Mouse (Mus musculus) forebrain, embryonic 16.5 days (tissue): ENCODE measurements around the gene Slc16a13. TPM values are rescaled to one million over a fixed set of nuclear protein-coding genes. Genes with fewer than 3 reads are reported as not detected.

ENCODE experiments used
- ATAC-seq: fragments of 200-750 bp; cut with Nextera tagmentation; 2 replicates; pipeline ENCODE4 v1.8.0; 2017; ENCODE audit warnings: mild to moderate bottlenecking, moderate library complexity
- H3K27ac ChIP-seq: fragments of 300-500 bp; sonication (generic); 2 replicates; pipeline ENCODE4 v1.5.1; 2014; ENCODE audit warnings: low read length, control low read depth
- H3K27me3 ChIP-seq: fragments of 300-500 bp; sonication (generic); replicated peaks from 2 replicates; pipeline ENCODE4 v1.6.1; 2014; ENCODE audit warnings: low read length; ENCODE audit not compliant: control insufficient read depth, insufficient read depth
- H3K36me3 ChIP-seq: fragments of 300-500 bp; sonication (generic); 2 replicates; pipeline ENCODE4 v1.6.1; 2014; ENCODE audit not compliant: control insufficient read depth, insufficient read depth
- H3K4me1 ChIP-seq: fragments of 300-500 bp; sonication (generic); replicated peaks from 2 replicates; pipeline ENCODE4 v1.6.1; 2014; ENCODE audit warnings: low read length; ENCODE audit not compliant: control insufficient read depth, insufficient read depth
- H3K4me2 ChIP-seq: fragments of 300-500 bp; sonication (generic); 2 replicates; pipeline ENCODE4 v1.6.1; 2014; ENCODE audit warnings: mild to moderate bottlenecking, low read length, control low read depth
- H3K4me3 ChIP-seq: fragments of 300-500 bp; sonication (generic); replicated peaks from 2 replicates; pipeline ENCODE4 v1.5.1; 2014; ENCODE audit warnings: mild to moderate bottlenecking, low read length, control low read depth
- H3K9ac ChIP-seq: fragments of 300-500 bp; sonication (generic); replicated peaks from 2 replicates; pipeline ENCODE4 v1.6.1; 2014; ENCODE audit warnings: low read depth, low read length, control low read depth
- H3K9me3 ChIP-seq: fragments of 300-500 bp; sonication (generic); 2 replicates; pipeline ENCODE4 v1.6.1; 2016; ENCODE audit warnings: low read length; ENCODE audit not compliant: control insufficient read depth
- WGBS: fragments of 180-500 bp; shearing (Covaris S2); extraction: QIAGEN DNeasy Blood & Tissue Kit; methylation state at CpG from one replicate; pipeline ENCODE4 v1.1.7; 2014; 5-methylcytosine and 5-hydroxymethylcytosine counted together
- polyA plus RNA-seq: library from polyadenylated mRNA; unstranded; fragments of >200 nt; fragmentation: Nextera tagmentation; extraction: Ambion mirVana; gene quantifications from 2 replicates; pipeline ENCODE4 v1.2.1, GENCODE M21; 2015

Slc16a13 gene
- polyA plus RNA-seq, 1 experiment from 2014 or later, result 14.8 TPM

- no peak for ATAC-seq
- H3K27me3 ChIP-seq, result no peaks in the 10 kb centered on the region
- H3K4me3 ChIP-seq, result no peak overlapping the region
- no peaks in the 10 kb centered on the region for H3K9me3 ChIP-seq
- no peak overlapping the region for H3K27ac ChIP-seq
- H3K4me1 ChIP-seq, result no peaks in the 10 kb centered on the region
- H3K36me3 ChIP-seq, result no peaks in the 10 kb centered on the region
- H3K9ac ChIP-seq, result no peak overlapping the region
- no peak overlapping the region for H3K4me2 ChIP-seq
- WGBS, result 92% methylated on average over 28 of the region's 28 CpGs
Observed at GRCm38 (mm10) chr11:70189319-70190134, 31.3 kb downstream of the Slc16a13 start.

- Histone ChIP-seq H3K9me3 (no peaks in the 10 kb centered on the region), H3K36me3 (no peaks in the 10 kb centered on the region), H3K27ac (no peak overlapping the region), H3K4me1 (no peaks in the 10 kb centered on the region), H3K27me3 (no peaks in the 10 kb centered on the region), H3K4me2 (no peak overlapping the region), H3K4me3 (no peak overlapping the region), H3K9ac (no peak overlapping the region)
- WGBS, result 85% methylated on average over 7 of the region's 7 CpGs
- no peak for ATAC-seq
Observed at GRCm38 (mm10) chr11:70185120-70185519, 35.7 kb downstream of the Slc16a13 start.

GRCm38 (mm10) chr11:70180496-70180895 lies 40.4 kb downstream of the Slc16a13 start:
- no peak overlapping the region for H3K9ac ChIP-seq
- H3K9me3 ChIP-seq, result no peaks in the 10 kb centered on the region
- WGBS, result 89% methylated on average over 4 of the region's 4 CpGs
- no peaks in the 10 kb centered on the region for H3K36me3 ChIP-seq
- ATAC-seq, result no peak
- H3K4me1 ChIP-seq, result no peaks in the 10 kb centered on the region
- no peak overlapping the region for H3K27ac ChIP-seq
- no peak overlapping the region for H3K4me3 ChIP-seq
- H3K4me2 ChIP-seq, result no peak overlapping the region
- no peaks in the 10 kb centered on the region for H3K27me3 ChIP-seq

- H3K9me3 ChIP-seq, result no peaks in the 10 kb centered on the region
- H3K4me3 ChIP-seq, result no peak overlapping the region
- WGBS, result 31% methylated on average over 14 of the region's 14 CpGs
- no peak overlapping the region for H3K4me2 ChIP-seq
- H3K4me1 ChIP-seq, result no peaks in the 10 kb centered on the region
- H3K27ac ChIP-seq, result no peak overlapping the region
- no peak for ATAC-seq
- no peaks in the 10 kb centered on the region for H3K27me3 ChIP-seq
- no peaks in the 10 kb centered on the region for H3K36me3 ChIP-seq
- H3K9ac ChIP-seq, result no peak overlapping the region
Observed at GRCm38 (mm10) chr11:70179401-70179800, 41.5 kb downstream of the Slc16a13 start.

- 80% methylated on average over 11 of the region's 11 CpGs for WGBS
- no peak for ATAC-seq
- H3K9me3 ChIP-seq, result no peaks in the 10 kb centered on the region
Observed at GRCm38 (mm10) chr11:70178756-70179155, 42.1 kb downstream of the Slc16a13 start.

GRCm38 (mm10) chr11:70178311-70178710 lies 42.6 kb downstream of the Slc16a13 start:
- no peaks in the 10 kb centered on the region for H3K9me3 ChIP-seq
- H3K27me3 ChIP-seq, result no peaks in the 10 kb centered on the region
- H3K27ac ChIP-seq, result no peak overlapping the region
- no peaks in the 10 kb centered on the region for H3K4me1 ChIP-seq
- no peak overlapping the region for H3K9ac ChIP-seq
- H3K36me3 ChIP-seq, result no peaks in the 10 kb centered on the region
- no peak overlapping the region for H3K4me3 ChIP-seq
- no peak overlapping the region for H3K4me2 ChIP-seq
- WGBS, result 85% methylated on average over 11 of the region's 11 CpGs
- no peak for ATAC-seq

More at GRCm38 (mm10) chr11:70178756-70179155, 42.1 kb downstream of the Slc16a13 start:
- Histone ChIP-seq H3K9ac (no peak overlapping the region), H3K27ac (no peak overlapping the region), H3K4me2 (no peak overlapping the region), H3K27me3 (no peaks in the 10 kb centered on the region), H3K4me1 (no peaks in the 10 kb centered on the region), H3K4me3 (no peak overlapping the region), H3K36me3 (no peaks in the 10 kb centered on the region)

GRCm38 (mm10) chr11:70177647-70178046 lies 43.2 kb downstream of the Slc16a13 start:
- H3K9me3 ChIP-seq, result no peaks in the 10 kb centered on the region
- ATAC-seq, result no peak
- 68% methylated on average over 8 of the region's 8 CpGs for WGBS
- H3K4me1 ChIP-seq, result no peaks in the 10 kb centered on the region
- no peak overlapping the region for H3K4me2 ChIP-seq
- H3K4me3 ChIP-seq, result no peak overlapping the region
- H3K27me3 ChIP-seq, result no peaks in the 10 kb centered on the region
- H3K27ac ChIP-seq, result no peak overlapping the region
- H3K36me3 ChIP-seq, result no peaks in the 10 kb centered on the region
- H3K9ac ChIP-seq, result no peak overlapping the region

GRCm38 (mm10) chr11:70174491-70174890 lies 46.4 kb downstream of the Slc16a13 start:
- 85% methylated on average over 4 of the region's 4 CpGs for WGBS
- H3K9me3 ChIP-seq, result no peaks in the 10 kb centered on the region
- no peaks in the 10 kb centered on the region for H3K27me3 ChIP-seq
- no peak overlapping the region for H3K27ac ChIP-seq
- no peaks in the 10 kb centered on the region for H3K36me3 ChIP-seq
- no peak for ATAC-seq
- H3K4me1 ChIP-seq, result no peaks in the 10 kb centered on the region
- H3K4me3 ChIP-seq, result no peak overlapping the region
- no peak overlapping the region for H3K4me2 ChIP-seq
- no peak overlapping the region for H3K9ac ChIP-seq

- no peaks in the 10 kb centered on the region for H3K4me1 ChIP-seq
- H3K4me2 ChIP-seq, result no peak overlapping the region
- 54% methylated on average over 5 of the region's 5 CpGs for WGBS
Observed at GRCm38 (mm10) chr11:70172298-70172697, 48.6 kb downstream of the Slc16a13 start.

More at GRCm38 (mm10) chr11:70172298-70172697, 48.6 kb downstream of the Slc16a13 start:
- no peak overlapping the region for H3K27ac ChIP-seq
- no peak overlapping the region for H3K9ac ChIP-seq
- no peaks in the 10 kb centered on the region for H3K36me3 ChIP-seq
- no peak overlapping the region for H3K4me3 ChIP-seq
- H3K27me3 ChIP-seq, result no peaks in the 10 kb centered on the region
- no peaks in the 10 kb centered on the region for H3K9me3 ChIP-seq
- ATAC-seq, result no peak
